Mouse (Mus musculus) gonadal fat pad, adult 2 months (tissue): ENCODE measurements around the gene Nrg4. TPM values are rescaled to one million over a fixed set of nuclear protein-coding genes. Genes with fewer than 3 reads are reported as not detected.

Experiments used
- DNase-seq: peaks from one replicate; pipeline ENCODE4 v3.0.0-alpha.2; 2012; ENCODE audit warnings: low read depth
- polyA plus RNA-seq: library from polyadenylated mRNA; depleted of rRNA; stranded (reverse); fragments of >200 nt; gene quantifications from 2 replicates; pipeline ENCODE4 v1.2.3, GENCODE M21; 2012; rRNA removed

Nrg4 gene
- 39.5 and 61.5 TPM in 2 replicates for polyA plus RNA-seq

DNA sequence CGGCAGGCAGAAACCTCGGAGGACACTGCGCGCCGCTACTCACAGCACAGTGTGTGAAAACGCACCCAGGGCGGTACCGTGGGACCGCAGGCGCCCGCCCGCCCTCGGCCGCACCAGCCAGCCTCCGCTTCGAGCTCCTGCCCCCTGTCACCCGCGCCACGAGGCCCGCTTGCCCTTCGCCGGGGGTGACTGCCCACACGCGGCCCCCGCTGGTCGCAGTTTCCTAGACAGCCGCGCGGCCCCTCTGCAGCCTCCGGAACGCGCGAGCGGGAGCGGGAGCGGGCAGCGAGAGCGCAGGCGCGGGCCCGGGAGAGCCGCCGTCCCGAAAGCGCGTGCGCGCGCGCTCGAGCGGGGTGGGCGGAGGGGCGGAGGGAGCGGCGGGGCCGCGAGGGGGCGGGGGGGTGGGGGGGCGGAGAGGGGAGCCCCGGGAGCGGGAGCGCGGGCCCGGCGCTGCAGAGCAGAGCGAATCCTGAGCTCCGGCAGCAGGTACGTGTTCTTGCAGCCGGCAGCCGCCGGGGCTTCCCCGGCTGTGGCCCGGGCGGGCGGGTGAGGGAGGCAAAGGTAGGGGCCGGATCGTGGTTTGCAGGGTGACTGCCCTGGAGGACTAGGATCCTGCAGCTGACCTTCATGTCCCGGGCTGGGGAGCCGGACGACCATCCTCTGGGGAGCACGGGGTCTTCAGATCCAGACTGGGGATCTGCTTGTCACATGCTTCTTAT lies at the start of gene Nrg4, which contains the start of gene Tmem266:
Gene Nrg4, minus strand, starts transcription at position 330 of the 719 bp plus-strand sequence.
Gene Tmem266, plus strand, starts transcription at position 399 of the 719 bp plus-strand sequence.
- DNase-seq, result no peak

DNA sequence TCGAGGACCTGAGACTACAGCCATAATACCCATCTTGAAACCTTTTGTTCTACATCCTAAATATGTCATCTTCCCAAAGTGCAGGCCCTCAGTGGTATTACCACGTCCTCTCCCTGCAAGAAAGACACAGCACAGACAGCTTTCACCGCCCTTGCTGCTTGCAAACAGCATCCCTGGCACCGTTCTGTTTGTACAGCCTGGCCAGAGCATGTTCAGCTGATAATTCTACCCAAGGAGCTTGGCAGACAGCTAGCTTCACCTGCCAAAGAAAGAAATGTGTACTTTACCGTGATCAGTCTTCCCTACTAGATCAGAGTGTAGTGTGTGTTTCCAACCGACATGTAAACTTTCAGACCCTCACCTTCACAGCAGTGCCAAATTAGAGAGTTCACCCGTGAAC lies 45.3 kb upstream of the Nrg4 start:
- DNase-seq, result no peak

GRCm38 (mm10) chr9:55368011-55368410 lies 41.4 kb upstream of the Nrg4 start:
- DNase-seq, result no peak

- DNase-seq, result no peak
These were observed 37.1 kb upstream of the Nrg4 start for GRCm38 (mm10) chr9:55363707-55364106.

GRCm38 (mm10) chr9:55361969-55362368 lies 35.3 kb upstream of the Nrg4 start:
- no peak for DNase-seq

DNA sequence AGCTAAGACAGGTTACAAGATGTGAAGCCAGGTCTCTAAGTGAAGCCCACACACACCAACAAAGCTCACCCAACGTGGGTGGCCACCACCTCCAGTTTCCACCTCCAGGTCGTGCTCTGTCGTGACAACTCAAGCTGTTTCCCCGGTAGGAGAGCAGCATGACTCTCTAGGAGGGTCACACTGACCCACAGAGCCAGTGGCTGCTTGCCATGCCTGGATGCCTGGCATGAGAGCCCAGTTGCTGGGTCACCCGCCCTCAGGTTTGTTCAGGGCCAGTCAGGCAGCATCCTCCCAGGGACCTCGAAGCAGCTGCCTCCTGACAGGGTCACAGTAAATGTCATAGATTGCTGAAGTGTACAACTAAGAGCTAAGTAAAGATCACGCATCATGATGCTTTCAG lies 34.2 kb upstream of the Nrg4 start:
- no peak for DNase-seq

DNA sequence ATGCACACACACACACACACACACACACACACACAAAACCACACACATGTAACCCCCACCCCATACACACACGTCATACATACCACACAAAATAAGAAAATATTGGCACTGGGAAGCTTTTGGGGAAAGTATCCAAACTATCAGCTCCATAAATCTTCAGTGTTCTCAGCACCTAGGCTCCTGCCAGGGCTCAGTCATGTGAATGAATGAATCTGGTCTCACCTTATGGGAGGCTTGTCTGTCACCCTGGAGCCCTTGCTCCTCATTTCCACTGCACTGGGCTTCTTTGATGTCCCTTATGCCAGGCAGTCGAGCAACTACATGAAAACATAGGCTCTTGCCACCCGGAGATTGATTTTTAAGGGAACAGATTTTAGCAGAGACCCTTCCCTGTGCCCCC lies 33.7 kb upstream of the Nrg4 start:
- DNase-seq, result no peak

GRCm38 (mm10) chr9:55357164-55357563 lies 30.5 kb upstream of the Nrg4 start:
- no peak for DNase-seq

GRCm38 (mm10) chr9:55355270-55355834 lies 28.7 kb upstream of the Nrg4 start:
- DNase-seq, result no peak

GRCm38 (mm10) chr9:55354686-55355085 lies 28.0 kb upstream of the Nrg4 start:
- no peak for DNase-seq

DNA sequence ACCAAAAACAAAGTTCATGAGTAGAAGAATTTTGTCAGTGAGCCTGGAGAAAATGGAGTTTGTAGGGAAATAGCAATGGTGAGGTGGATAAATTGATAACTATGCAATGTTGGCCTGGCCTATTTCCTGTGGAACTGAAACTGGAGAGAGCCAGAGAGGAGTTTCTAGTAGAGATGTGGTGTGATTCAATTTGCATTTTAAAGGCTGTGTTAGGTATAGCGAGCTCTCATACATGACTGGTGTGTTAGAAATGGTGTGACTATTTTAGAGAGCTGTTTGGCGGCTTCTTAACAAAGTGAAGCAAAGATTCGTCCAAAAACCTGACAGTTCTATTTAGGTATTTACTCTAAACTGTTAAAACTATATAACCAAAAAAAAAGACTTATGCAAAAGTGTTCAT lies 22.0 kb upstream of the Nrg4 start:
- no peak for DNase-seq

DNA sequence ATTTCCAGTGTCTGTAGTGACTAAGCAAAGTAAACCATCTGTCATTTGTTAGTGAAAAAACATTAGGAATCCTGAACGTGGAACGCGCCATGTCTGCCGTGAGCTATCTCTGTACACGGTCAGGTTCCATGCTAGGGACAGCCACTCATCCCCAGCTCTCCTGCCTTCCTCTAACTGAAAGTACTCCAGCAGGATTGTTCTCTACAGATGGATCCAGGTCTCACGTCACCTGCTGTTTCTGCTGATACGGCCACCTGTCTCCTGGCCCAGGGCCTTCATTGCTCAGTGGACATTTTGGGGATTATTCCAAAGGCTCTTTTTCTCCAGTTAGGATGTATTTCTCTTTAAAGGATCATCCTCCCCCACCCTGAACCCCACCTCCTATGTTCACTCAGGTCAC lies 18.7 kb upstream of the Nrg4 start:
- DNase-seq, result no peak

DNA sequence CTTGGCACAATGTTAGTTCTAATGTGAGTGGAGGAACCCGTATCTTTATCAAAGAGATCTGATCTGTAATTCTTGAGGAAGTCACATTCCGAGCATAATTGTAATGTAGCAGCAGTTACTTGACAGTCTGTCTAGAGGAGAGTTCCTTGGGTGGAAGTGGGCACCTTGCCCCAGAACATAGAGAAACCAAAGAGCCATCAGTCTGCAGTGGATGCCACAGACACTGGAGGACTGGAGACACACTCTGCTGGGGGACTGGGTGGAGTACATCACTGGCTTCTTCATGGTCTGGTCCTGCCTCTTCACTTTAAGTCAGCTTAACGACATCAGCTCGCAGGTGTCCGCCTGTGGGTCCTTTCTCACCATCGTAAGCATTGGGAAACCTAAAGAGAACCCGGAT lies 17.5 kb upstream of the Nrg4 start:
- DNase-seq, result no peak

DNA sequence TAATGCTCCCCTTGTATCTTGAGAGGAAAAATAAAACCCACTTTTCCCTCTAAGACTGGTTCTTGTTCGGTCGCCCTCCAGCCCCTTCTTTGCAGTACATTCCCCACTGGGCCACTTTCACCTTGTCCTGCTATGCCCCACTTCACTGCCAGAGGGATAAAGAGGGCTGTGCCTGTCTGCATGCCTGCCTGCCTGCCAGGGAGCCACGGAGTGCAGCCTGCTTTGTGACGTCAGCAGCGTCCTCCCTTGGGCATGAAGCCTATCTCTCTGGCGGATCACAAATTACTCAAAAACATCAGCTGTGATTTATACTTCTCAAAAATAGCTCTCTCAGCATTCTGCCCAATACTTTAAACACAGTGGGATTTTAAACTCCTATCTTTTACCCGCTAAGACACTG lies 6.3 kb upstream of the Nrg4 start:
- DNase-seq, result no peak

- DNase-seq, result no peak
These were observed 5.8 kb upstream of the Nrg4 start for GRCm38 (mm10) chr9:55332476-55332875.

DNA sequence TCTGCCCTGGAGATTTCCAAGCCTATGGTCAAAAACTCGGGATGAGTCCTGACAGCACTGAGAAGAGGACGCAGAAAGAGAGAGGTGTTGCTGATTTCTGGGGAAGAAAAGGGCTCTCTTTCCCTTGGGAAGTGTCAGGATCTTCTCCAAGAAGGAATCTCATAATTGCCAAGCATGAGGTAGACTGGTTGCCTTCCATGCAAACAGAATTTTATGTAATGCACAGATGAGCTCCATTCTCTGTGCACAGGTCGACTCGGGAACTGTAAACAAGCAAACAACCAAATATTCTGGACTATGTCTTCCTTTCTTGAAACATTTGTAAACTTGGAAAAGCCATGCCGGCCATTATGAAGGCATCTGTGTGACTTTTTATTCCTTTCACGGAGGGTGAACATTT lies 2.8 kb upstream of the Nrg4 start:
- no peak for DNase-seq

- no peak for DNase-seq
These were observed 1.7 kb upstream of the Nrg4 start for GRCm38 (mm10) chr9:55328151-55328918.

GRCm38 (mm10) chr9:55327234-55327615 lies 581 bp upstream of the Nrg4 start:
- no peak for DNase-seq

DNA sequence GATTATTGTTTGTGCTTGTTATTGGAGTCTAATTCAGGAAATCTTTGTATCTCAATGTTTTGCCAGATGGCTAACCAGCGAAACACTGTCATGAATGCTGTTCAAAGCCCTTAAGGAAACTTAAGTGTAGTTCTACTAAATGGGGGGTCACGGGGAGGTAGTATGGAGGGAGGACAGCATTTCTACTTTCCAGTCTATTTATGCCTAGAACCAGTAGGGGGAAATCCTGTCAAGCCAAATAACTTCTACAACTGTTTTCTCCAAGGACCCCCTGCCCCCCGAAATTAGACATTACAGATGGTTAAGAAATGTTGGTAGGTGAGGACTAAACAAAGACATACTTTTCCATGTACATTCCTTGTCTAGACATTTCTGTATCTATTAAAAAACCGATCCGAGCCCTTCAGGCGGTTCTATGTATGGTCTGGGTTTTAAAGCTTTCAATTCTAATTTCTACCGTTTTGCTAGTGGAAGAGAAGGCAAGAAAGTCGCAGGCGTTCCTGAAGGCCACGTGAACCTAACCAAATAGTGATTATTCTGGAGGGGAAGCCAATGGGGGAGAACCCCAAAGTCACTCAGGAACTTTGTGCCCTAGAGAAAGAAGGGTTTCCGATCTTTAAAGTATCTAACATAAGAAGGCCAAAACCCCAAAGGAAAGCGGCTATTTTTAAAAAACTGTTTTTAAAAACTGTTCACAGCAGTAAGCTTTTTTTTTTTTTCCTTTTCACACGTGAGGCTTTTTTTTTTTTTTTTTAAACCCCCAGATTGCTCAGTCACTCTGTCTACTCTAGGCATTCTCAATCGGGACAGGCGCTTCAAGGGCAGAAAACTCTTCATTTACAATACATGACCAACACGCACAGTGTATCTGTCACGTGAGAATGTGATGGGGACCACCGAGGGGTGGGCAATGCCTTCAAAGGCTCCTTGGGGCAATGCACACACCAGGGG lies 805 bp downstream of the Nrg4 start:
- no peak for DNase-seq

DNA sequence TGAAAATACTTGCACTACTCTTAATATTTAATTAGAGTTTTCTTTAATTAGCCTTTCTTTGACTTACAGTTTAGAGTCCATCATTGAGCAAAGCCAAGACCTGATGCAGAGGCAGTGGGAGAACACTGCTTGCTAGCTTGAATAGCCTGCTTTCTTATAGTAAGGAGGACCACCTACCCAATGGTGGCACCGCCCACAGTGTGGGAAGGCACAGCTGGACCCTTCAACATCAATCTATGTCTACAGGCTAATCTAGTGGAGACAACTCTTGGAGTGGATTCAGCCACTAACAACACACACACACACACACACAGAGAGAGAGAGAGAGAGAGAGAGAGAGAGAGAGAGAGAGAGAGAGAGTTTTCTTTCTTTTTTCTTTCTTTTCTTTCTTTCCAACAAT lies 1.6 kb downstream of the Nrg4 start:
- no peak for DNase-seq

DNA sequence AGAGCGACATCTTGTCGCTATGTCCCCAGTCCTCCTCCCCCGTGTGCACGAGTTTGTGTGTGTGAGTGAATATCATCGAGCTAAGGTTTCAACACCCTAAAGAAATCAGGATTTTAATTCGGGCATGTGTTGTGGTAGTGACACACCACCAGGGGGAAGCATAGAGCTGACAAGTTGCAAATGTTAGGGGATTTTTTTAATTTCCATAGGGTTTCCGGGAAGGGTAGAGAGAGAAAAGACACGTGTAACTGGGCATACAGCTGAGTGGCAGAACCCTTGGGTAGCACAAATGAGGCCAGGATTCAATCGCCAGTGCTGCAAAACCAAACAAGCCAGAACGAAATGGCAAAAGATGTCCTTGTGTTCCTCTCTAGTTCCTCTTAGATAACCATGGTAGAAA lies 2.1 kb downstream of the Nrg4 start:
- DNase-seq, result no peak

DNA sequence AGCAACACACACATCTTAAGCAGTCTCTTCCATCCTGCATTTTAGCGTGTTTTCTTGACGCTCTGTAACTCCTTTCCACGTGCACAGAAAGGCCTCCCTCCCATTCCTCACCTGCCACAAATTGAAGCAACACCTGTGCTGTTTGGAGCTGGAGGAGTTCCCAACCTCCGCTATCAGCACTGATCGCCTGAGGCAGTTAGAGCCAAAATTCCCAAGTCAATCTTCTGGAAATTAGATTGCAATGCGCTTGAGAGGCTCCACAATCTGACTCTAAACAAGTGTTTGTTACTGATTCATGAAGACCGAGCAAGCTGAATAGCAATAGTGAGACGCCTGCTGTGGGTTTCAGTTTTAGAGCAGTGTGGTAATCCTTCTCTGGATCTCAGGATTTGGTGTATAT lies 2.6 kb downstream of the Nrg4 start:
- no peak for DNase-seq
